Mouse (Mus musculus): ENCODE measurements around the gene Tmed10.

- TF ChIP-seq CTCF (IDR thresholded peaks at IDR 0.05; ENCODE audit: extremely low read depth, insufficient read depth, insufficient read length, insufficient replicate concordance) (no peak), POLR2A (IDR thresholded peaks at IDR 0.05; ENCODE audit: low read depth, low read length) (no peak)
Measured at GRCm38 (mm10) chr12:85385995-85386375, 11.3 kb upstream of the Tmed10 start.

Data from spleen, adult 2 months (tissue).